Mouse (Mus musculus) natural killer cell, adult 2 months (primary cell): ENCODE measurements at regions not wholly inside any gene's neighbourhood (a gene's known extent, or its start where the extent isn't known, plus 50 kb on each side); places are given as distances from the start of the nearest gene placed in this dataset.

Experiments
- DNase-seq, 2 experiments: peaks; one replicate each; pipeline ENCODE4 v3.0.0; 2022; ENCODE audit warnings: low spot score in 2 of 2

GRCm38 (mm10) chr7:68686396-68687139 lies 62.5 kb downstream of the Arrdc4 start:
- no peak for DNase-seq

- no peak for DNase-seq
These were observed 66.0 kb downstream of the Arrdc4 start for GRCm38 (mm10) chr7:68682929-68683643.

GRCm38 (mm10) chr7:68682318-68682728 lies 66.7 kb downstream of the Arrdc4 start:
- DNase-seq = no peak

GRCm38 (mm10) chr7:68679770-68680169 lies 69.3 kb downstream of the Arrdc4 start:
- DNase-seq = no peak

- DNase-seq = peak; percentile 57 to 79
These were observed 81.0 kb downstream of the Arrdc4 start for GRCm38 (mm10) chr7:68667790-68668732.

GRCm38 (mm10) chr7:68667215-68667614 lies 81.8 kb downstream of the Arrdc4 start:
- DNase-seq = no peak

- no peak for DNase-seq
These were observed 92.7 kb downstream of the Arrdc4 start for GRCm38 (mm10) chr7:68656354-68656753.

GRCm38 (mm10) chr7:68653534-68653933 lies 95.5 kb downstream of the Arrdc4 start:
- DNase-seq = no peak

- no peak for DNase-seq
These were observed 97.6 kb downstream of the Arrdc4 start for GRCm38 (mm10) chr7:68651418-68651817.

- no peak for DNase-seq
These were observed 111.4 kb downstream of the Arrdc4 start for GRCm38 (mm10) chr7:68637556-68638215.

GRCm38 (mm10) chr7:68621080-68621479 lies 128.0 kb downstream of the Arrdc4 start:
- no peak for DNase-seq

GRCm38 (mm10) chr7:68610499-68610898 lies 138.5 kb downstream of the Arrdc4 start:
- DNase-seq = no peak

- no peak for DNase-seq
These were observed 141.9 kb downstream of the Arrdc4 start for GRCm38 (mm10) chr7:68607170-68607569.

GRCm38 (mm10) chr7:68606278-68606677 lies 142.8 kb downstream of the Arrdc4 start:
- no peak for DNase-seq

- DNase-seq = no peak
These were observed 145.3 kb downstream of the Arrdc4 start for GRCm38 (mm10) chr7:68603711-68604110.

- DNase-seq = no peak
These were observed 147.0 kb downstream of the Arrdc4 start for GRCm38 (mm10) chr7:68602003-68602402.

- DNase-seq = no peak
These were observed 155.0 kb downstream of the Arrdc4 start for GRCm38 (mm10) chr7:68594017-68594386.

- DNase-seq = no peak
These were observed 155.6 kb downstream of the Arrdc4 start for GRCm38 (mm10) chr7:68593344-68594016.

- DNase-seq = no peak
These were observed 166.3 kb downstream of the Arrdc4 start for GRCm38 (mm10) chr7:68582540-68583325.

- peak in 1 of 2 experiments; percentile 3 for DNase-seq
These were observed 168.4 kb downstream of the Arrdc4 start for GRCm38 (mm10) chr7:68580650-68581049.
